Mouse (Mus musculus) macrophage (primary cell): ENCODE results near the gene Olfr652. TPM values are rescaled to one million over a fixed set of nuclear protein-coding genes. Genes with fewer than 3 reads are reported as not detected.

ENCODE experiments used
- H3K27ac ChIP-seq: fragments of 350-480 bp; formaldehyde crosslinking; 2 replicates; pipeline ENCODE4 v1.9.0; 2021
- H3K36me3 ChIP-seq: fragments of 350-480 bp; formaldehyde crosslinking; 2 replicates; pipeline ENCODE4 v1.9.0; 2021; ENCODE audit errors: inconsistent target
- H3K4me3 ChIP-seq: fragments of 350-480 bp; formaldehyde crosslinking; 2 replicates; pipeline ENCODE4 v1.9.0; 2021; ENCODE audit errors: inconsistent target
- H3K79me2 ChIP-seq: fragments of 350-480 bp; formaldehyde crosslinking; 2 replicates; pipeline ENCODE4 v1.9.0; 2021; ENCODE audit errors: inconsistent target
- WGBS: methylation state at CpG from one replicate; pipeline ENCODE4 v1.1.7; 2026; ENCODE audit warnings: inconsistent platforms; ENCODE audit not compliant: missing documents; 5-methylcytosine and 5-hydroxymethylcytosine counted together
- polyA plus RNA-seq: library from polyadenylated mRNA; stranded (reverse); fragments of 250-400 nt; gene quantifications from 3 replicates; pipeline ENCODE4 v1.2.4, GENCODE M21; 2018; ENCODE audit warnings: inconsistent platforms
- total RNA-seq, 78 experiments: library from RNA; depleted of rRNA; stranded (reverse); fragments of 250-400 nt; gene quantifications; 1 replicate in 9 of 78; 2 replicates in 24 of 78; 3 replicates in 43 of 78; 4 replicates in 2 of 78; pipeline ENCODE4 v1.2.4; 2018; ENCODE audit warnings: inconsistent platforms in 56 of 78

Olfr652 gene
- not detected for total RNA-seq (2018; cell fraction: chromatin; rRNA removed)
- not detected for total RNA-seq (2018; cell fraction: cytosol; rRNA removed)
- not detected for total RNA-seq (2018; cell fraction: nucleus; rRNA removed)
- polyA plus RNA-seq, result not detected in 3 replicates

DNA sequence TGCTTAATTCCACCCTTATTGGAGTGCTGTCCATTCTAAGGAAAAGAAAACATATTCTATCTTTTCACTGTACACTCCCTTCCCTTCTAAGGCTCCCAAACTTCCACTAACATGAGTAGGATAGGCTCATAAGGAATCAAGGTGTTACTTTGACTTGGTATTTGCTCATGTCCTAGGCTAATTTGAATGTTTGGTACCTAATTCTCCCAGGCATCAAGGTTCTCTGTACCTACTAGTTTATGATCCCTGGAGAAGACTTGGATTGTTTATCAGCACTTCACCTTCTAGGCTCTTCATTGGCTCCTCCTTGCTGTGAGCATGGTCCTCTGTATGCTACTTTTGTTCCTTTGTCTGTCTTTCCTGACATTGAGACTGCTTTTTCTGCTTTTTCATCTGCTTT, at the start of gene Olfr652:
Gene Olfr652, plus strand, starts transcription at position 301 of the 400 bp plus-strand sequence.
- H3K79me2 ChIP-seq, result no peaks in the 10 kb centered on the region
- no peaks in the 10 kb centered on the region for H3K36me3 ChIP-seq
- H3K27ac ChIP-seq, result no peak within 1 kb of the TSS
- H3K4me3 ChIP-seq, result no peak within 1 kb of the TSS

DNA sequence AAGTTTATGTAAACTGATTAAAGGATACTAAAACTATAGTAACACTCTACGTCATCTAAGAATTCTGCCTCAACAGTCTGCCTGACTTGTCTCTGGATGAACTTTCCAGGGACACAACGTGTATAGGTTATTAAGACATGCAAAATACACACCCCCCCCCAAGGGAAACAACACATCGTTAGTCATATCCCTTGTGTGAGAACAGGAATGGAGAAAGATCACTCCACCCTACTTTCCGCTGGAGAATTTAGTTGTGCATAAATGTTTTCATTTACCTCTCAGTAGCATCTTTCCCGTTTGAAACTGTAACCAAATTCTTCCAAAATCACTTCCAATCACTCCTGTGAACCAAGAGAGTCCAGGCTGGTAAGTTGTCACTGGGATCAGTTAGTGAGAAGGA, 10.9 kb upstream of the Olfr652 start, which contains the start of gene Olfr651:
Gene Olfr651, plus strand, starts transcription at position 301 of the 400 bp plus-strand sequence.
- WGBS, result 78% methylated on average over 5 of the region's 5 CpGs
- Histone ChIP-seq H3K79me2 (no peaks in the 10 kb centered on the region), H3K4me3 (no peak within 1 kb of the TSS), H3K36me3 (no peaks in the 10 kb centered on the region), H3K27ac (no peak within 1 kb of the TSS)

DNA sequence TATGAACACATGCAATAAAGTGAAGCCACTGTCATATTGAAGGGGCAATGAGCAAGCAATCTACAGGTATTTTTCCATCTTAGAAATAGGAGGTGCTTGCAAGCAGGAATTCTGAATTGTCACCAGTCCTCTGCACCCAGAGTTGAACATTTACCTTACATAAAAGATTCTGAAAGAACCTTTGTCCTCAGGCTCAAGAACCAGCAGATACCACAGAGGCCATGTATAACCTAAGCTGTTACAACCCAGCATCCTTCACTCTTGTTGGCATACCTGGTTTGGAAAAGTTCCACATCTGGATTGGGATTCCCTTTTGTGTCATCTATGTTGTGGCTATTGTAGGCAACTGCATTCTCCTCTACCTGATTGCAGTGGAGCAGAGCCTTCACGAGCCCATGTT, 8.0 kb upstream of the Olfr652 start:
- WGBS, result 83% methylated on average over 1 of the region's 1 CpGs
- no peak overlapping the region for H3K27ac ChIP-seq
- H3K79me2 ChIP-seq, result no peaks in the 10 kb centered on the region
- H3K36me3 ChIP-seq, result no peaks in the 10 kb centered on the region
- H3K4me3 ChIP-seq, result no peak overlapping the region

DNA sequence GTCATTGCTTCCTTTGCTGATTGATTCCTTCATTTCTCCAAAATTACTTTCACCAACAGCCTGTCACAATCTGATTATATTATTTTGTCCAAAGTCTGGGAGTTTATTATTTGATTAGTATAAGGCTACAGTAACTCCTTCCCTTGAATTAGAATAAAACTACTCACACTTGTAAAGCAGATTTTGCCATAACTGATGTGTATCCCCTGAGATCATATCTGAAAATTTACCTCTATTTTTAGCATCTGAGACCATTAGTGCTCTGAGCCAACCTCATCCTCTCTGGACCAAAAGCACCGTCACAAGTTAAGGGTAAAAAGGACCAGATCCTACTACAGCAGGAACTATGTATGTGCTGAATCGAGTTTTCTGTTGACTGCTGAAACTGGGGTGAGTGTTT, 16.3 kb downstream of the Olfr652 start, which contains the start of gene Olfr653:
Gene Olfr653, plus strand, starts transcription at position 301 of the 400 bp plus-strand sequence.
- no peaks in the 10 kb centered on the region for H3K79me2 ChIP-seq
- no peak within 1 kb of the TSS for H3K27ac ChIP-seq
- no peak within 1 kb of the TSS for H3K4me3 ChIP-seq
- 58% methylated on average over 2 of the region's 2 CpGs for WGBS
- no peaks in the 10 kb centered on the region for H3K36me3 ChIP-seq

DNA sequence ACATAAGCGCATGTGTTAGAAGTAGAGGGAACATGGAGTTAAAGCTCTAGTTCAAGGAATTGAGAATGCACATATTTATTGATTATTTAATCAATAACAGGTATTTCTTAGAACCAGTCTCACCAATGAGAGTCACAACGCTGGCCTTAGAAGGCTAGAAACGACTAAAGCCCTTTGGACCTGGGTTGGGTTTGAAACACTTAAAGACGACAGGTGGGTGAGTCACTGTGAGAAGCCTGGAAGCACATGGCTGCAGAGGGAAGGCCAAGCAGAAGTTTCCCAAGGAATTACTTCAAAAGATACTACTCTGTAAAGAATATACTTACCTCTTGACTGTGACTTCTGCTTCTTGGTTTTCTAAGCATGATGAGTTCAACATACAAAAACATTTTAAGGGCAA, 20.1 kb downstream of the Olfr652 start:
- no peak overlapping the region for H3K4me3 ChIP-seq
- H3K79me2 ChIP-seq, result no peaks in the 10 kb centered on the region
- H3K36me3 ChIP-seq, result no peaks in the 10 kb centered on the region
- 94% methylated on average over 4 of the region's 4 CpGs for WGBS
- H3K27ac ChIP-seq, result no peak overlapping the region

DNA sequence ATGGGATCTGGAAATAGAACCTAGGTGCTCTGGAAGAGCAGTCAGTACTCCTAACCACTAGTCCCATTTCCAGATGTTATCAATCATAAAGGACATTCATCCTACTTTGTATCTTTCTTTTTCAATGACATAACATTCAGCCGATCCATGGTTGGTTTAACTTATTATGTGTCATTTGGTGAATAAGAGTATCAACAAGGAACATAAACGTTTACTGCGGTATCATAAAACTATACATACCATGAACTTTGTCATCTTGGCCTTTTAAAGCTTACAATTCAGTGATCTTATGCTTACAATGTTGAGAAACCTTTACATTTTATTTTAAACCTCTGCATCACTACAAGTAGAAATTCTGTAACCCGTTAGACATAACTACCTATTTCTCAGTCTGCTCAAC, 20.7 kb downstream of the Olfr652 start:
- no peak overlapping the region for H3K27ac ChIP-seq
- H3K4me3 ChIP-seq, result no peak overlapping the region
- no peaks in the 10 kb centered on the region for H3K36me3 ChIP-seq
- WGBS, result 93% methylated on average over 4 of the region's 4 CpGs
- H3K79me2 ChIP-seq, result no peaks in the 10 kb centered on the region

DNA sequence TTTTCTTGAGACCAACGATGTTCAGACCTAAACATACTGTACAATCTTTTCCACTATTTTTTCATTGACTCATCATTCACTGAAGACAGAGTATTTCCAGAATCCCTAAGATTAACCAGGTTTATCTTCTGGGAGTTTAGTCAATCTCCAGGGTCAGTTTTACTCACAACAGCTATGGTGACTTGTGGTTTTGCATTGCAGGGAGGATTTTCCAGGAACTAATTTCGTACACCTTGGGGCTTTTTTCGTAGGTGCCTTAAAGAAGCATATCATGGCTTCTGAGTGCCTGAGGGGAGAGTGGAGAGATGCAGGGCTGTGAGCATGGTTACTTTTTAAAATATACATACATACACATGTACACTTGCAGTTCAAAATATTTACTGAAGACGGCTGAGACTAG, 26.0 kb downstream of the Olfr652 start, which contains the start of gene Olfr654:
Gene Olfr654, plus strand, starts transcription at position 301 of the 400 bp plus-strand sequence.
- H3K79me2 ChIP-seq, result no peaks in the 10 kb centered on the region
- no peaks in the 10 kb centered on the region for H3K36me3 ChIP-seq
- H3K27ac ChIP-seq, result no peak within 1 kb of the TSS
- 80% methylated on average over 4 of the region's 4 CpGs for WGBS
- H3K4me3 ChIP-seq, result no peak within 1 kb of the TSS

DNA sequence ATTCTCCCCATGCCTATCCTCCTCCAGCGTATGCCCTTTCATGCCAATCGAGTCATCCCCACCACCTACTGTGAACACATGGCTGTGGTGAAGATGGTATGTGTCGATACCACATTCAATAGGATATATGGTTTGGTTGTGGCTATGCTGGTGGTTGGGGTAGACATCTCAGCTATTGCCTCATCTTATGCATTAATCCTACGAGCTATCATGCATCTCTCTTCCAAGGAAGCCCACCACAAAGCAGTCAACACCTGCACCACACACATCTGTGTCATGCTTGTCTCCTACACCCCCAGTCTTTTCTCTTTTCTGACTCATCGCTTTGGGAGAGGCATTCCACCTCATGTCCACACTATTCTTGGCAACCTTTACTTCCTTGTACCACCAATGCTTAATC, 27.6 kb downstream of the Olfr652 start:
- Histone ChIP-seq H3K27ac (no peak overlapping the region), H3K36me3 (no peaks in the 10 kb centered on the region), H3K79me2 (no peaks in the 10 kb centered on the region), H3K4me3 (no peak overlapping the region)
- WGBS, result 83% methylated on average over 5 of the region's 5 CpGs

DNA sequence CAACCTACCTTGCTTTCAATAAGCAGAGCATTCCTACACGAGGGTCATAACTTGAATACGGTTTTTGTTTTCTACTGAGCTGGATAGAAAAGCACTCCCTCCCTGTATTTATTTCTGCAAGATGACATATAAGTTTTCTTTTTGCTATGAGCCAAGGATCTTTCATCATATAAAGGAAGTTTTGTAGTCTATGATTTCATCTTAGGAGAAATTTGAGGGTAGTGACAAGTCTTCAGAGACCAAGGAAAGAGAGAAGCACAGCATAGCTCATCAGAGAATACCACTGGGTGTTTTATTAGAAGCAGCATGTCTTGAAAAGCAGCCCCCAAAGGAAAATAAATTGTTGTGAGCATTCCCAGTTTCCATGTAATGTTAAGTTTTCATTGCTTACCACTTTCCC, 41.0 kb downstream of the Olfr652 start, which contains the start of gene Olfr655:
Gene Olfr655, minus strand, starts transcription at position 101 of the 400 bp plus-strand sequence.
- 100% methylated on average over 2 of the region's 2 CpGs for WGBS
- H3K79me2 ChIP-seq, result no peaks in the 10 kb centered on the region
- H3K27ac ChIP-seq, result no peak within 1 kb of the TSS
- no peak within 1 kb of the TSS for H3K4me3 ChIP-seq
- H3K36me3 ChIP-seq, result no peaks in the 10 kb centered on the region

DNA sequence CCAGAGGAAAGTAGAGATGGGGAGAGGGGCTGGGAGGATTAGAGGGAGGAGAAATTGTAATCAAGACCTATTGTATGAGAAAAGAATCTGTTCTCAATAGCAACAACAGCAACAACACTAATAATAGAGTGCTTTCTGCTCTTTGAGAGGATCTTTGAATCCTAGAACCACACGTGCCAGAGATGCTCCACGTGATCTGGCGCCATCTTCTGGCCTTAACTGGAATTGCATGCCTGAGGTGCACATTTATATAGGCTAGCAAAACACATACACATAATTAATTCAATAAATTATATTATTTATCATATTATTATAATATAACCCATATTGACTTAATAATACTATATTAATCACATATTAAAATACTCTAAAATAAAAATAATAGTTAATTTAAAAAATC, 42.5 kb downstream of the Olfr652 start:
- Histone ChIP-seq H3K4me3 (no peak overlapping the region), H3K79me2 (no peaks in the 10 kb centered on the region), H3K27ac (no peak overlapping the region), H3K36me3 (no peaks in the 10 kb centered on the region)
- 6% methylated on average over 3 of the region's 3 CpGs for whole genome bisulfite sequencing

DNA sequence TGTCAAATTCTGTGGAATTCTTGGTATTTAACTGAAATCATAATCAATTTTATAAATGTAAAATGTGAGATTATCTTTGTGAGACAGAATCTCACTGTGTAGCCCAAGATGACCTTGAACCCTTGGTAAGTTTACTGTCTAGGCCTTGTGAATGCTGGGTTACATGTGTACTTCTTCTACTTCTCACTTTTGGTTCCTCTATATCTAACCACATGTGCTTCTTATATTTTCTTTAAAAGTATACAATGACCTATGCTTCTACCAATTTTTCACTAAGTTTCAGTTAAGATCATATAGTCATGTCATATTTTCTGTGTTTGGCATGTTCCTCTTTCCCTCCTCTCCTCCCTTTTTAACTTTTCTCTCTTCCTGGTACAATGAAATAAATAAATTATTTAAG, 44.0 kb downstream of the Olfr652 start:
- H3K79me2 ChIP-seq, result no peaks in the 10 kb centered on the region
- H3K4me3 ChIP-seq, result no peak overlapping the region
- no peaks in the 10 kb centered on the region for H3K36me3 ChIP-seq
- no peak overlapping the region for H3K27ac ChIP-seq

DNA sequence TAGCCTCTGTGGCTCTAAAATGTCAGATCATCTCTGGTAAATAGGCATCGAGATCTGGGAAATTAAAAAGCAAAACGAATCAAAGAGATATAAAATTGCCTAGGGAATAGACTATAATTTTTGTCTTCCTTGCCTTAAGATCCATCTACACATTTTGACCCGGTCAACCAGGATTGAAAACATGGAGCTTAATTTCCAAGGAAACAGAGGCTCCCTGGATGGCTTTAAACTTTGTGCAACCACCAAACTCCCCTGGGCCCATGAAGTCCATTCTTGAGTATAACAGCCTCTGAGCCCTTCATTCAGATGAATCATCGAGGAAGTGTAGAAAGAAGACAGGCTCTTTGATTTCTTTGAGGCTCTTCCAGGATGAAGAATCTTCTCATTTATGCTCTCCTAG, 53.0 kb downstream of the Olfr652 start, which contains the start of gene Olfr656:
Gene Olfr656, plus strand, starts transcription at position 301 of the 400 bp plus-strand sequence.
- no peak within 1 kb of the TSS for H3K27ac ChIP-seq
- no peak within 1 kb of the TSS for H3K4me3 ChIP-seq
- 81% methylated on average over 4 of the region's 4 CpGs for WGBS
- H3K36me3 ChIP-seq, result no peaks in the 10 kb centered on the region
- no peaks in the 10 kb centered on the region for H3K79me2 ChIP-seq

Other genes starting within 250 kb of the Olfr652 start
- 29.2 to 58.7 TPM (median 53.4 TPM) in 3 replicates for gene Trim12a, start 245.4 kb upstream of the Olfr652 start, polyA plus RNA-seq
- gene Trim34b, start 231.4 kb upstream of the Olfr652 start, polyA plus RNA-seq, result 0.25 to 0.33 TPM (median 0.26 TPM) in 3 replicates
- gene Trim12c, start 207.5 kb upstream of the Olfr652 start, polyA plus RNA-seq, result 23.2 to 52.7 TPM (median 27.6 TPM) in 3 replicates
- gene Trim30b, start 191.0 kb upstream of the Olfr652 start, polyA plus RNA-seq, result 1.1 to 4.5 TPM (median 1.8 TPM) in 3 replicates
- gene Trim30c, start 160.1 kb upstream of the Olfr652 start, polyA plus RNA-seq, result 8.9 to 43.2 TPM (median 17.1 TPM) in 3 replicates
- 101 to 215 TPM (median 103 TPM) in 3 replicates for gene Trim30a, start 95.7 kb upstream of the Olfr652 start, polyA plus RNA-seq
- gene Trim30d, start 53.1 kb upstream of the Olfr652 start, polyA plus RNA-seq, result 39.9 to 81.2 TPM (median 40.8 TPM) in 3 replicates
- not detected in 3 replicates for gene Olfr651, start 10.8 kb upstream of the Olfr652 start, polyA plus RNA-seq
- gene Olfr653, start 16.4 kb downstream of the Olfr652 start, polyA plus RNA-seq, result not detected in 3 replicates
- not detected in 3 replicates for gene Olfr654, start 26.1 kb downstream of the Olfr652 start, polyA plus RNA-seq
- not detected in 3 replicates for gene Olfr655, start 40.9 kb downstream of the Olfr652 start, polyA plus RNA-seq
- not detected in 3 replicates for gene Olfr656, start 53.1 kb downstream of the Olfr652 start, polyA plus RNA-seq
- gene Olfr657, start 63.9 kb downstream of the Olfr652 start, polyA plus RNA-seq, result not detected in 3 replicates
- 0.07 TPM in 1 of 3 replicates, not detected in the others for gene Olfr658, start 86.4 kb downstream of the Olfr652 start, polyA plus RNA-seq
- not detected in 3 replicates for gene Olfr659, start 105.9 kb downstream of the Olfr652 start, polyA plus RNA-seq
- gene Olfr661, start 125.6 kb downstream of the Olfr652 start, polyA plus RNA-seq, result not detected in 3 replicates
- gene Usp17le, start 216.6 kb downstream of the Olfr652 start, polyA plus RNA-seq, result not detected in 3 replicates